In genomic region chr8:92761959-92762600, GRCm38 (mm10) we compare ENCODE assay signal across 9 mouse cellular contexts.
DNase-seq lines count a peak whose midpoint lies in the region; ATAC-seq and TF ChIP-seq lines count a peak whose summit lies in the region.
"Had no signal": no experiment of that assay in that cellular context is flagged by ENCODE, and none has a peak within 500 bp of the region (broad histone marks: within the 10 kb centered on the region; RNA-seq: fewer than 3 reads in every experiment).

No protein-coding gene starts in this region.

- no peaks in the 10 kb centered on the region for H3K9me3 ChIP-seq in liver, embryonic 11.5 days (ENCODE audit: control insufficient read depth, low read length)
- H3K9me3 ChIP-seq in forebrain, embryonic 13.5 days (replicated peaks) = no peaks in the 10 kb centered on the region
- H3K9me3 ChIP-seq in neural tube, embryonic 15.5 days (replicated peaks) = no peaks in the 10 kb centered on the region

- no peaks in the 10 kb centered on the region for H3K27me3 ChIP-seq in liver, embryonic 11.5 days (replicated peaks; ENCODE audit: control insufficient read depth, insufficient read depth, low read length)
- peaks cover 10% of the 10 kb centered on the region; the same call in 1 of the 2 replicates for H3K27me3 ChIP-seq in forebrain, embryonic 13.5 days
- H3K27me3 ChIP-seq in neural tube, embryonic 15.5 days (replicated peaks) = 0 out of 2 replicates have a peak, but pooled peaks cover 7% of the 10 kb centered on the region
- H3K27me3 ChIP-seq in thymus, adult 2 months (ENCODE audit: control insufficient read depth, insufficient read depth, low read length) = no peaks in the 10 kb centered on the region

- TF ChIP-seq CTCF in thymus, adult 2 months (IDR thresholded peaks at IDR 0.05; ENCODE audit: borderline replicate concordance, control insufficient read depth, extremely low read depth, insufficient read depth, low read length, poor library complexity) = no peak

- H3K4me3 ChIP-seq in liver, embryonic 11.5 days (ENCODE audit: low read depth, low read length) = no peak overlapping the region
- H3K4me3 ChIP-seq in forebrain, embryonic 13.5 days = no peak overlapping the region
- no peak overlapping the region for H3K4me3 ChIP-seq in neural tube, embryonic 15.5 days (replicated peaks)
- no peak overlapping the region for H3K4me3 ChIP-seq in thymus, adult 2 months (ENCODE audit: control insufficient read depth, insufficient read depth, low read length)

- TF ChIP-seq POLR2A in thymus, adult 2 months (IDR thresholded peaks at IDR 0.05; ENCODE audit: control insufficient read depth, extremely low read depth, insufficient read depth, low read length, poor library complexity) = no peak

- 15% methylated on average over 18 of the region's 18 CpGs for WGBS in liver, embryonic 11.5 days
- 16% methylated on average over 18 of the region's 18 CpGs for WGBS in forebrain, embryonic 13.5 days
- 10% methylated on average over 18 of the region's 18 CpGs for WGBS in neural tube, embryonic 15.5 days
- 21% methylated on average over 18 of the region's 18 CpGs for WGBS in thymus, adult 2 months

- no peak overlapping the region for H3K27ac ChIP-seq in liver, embryonic 11.5 days (ENCODE audit: low read depth, low read length)
- no peak overlapping the region for H3K27ac ChIP-seq in forebrain, embryonic 13.5 days
- no peak overlapping the region for H3K27ac ChIP-seq in neural tube, embryonic 15.5 days (replicated peaks)
- H3K27ac ChIP-seq in thymus, adult 2 months (ENCODE audit: control insufficient read depth, insufficient read depth, low read length) = no peak overlapping the region

- no peak overlapping the region for H3K9ac ChIP-seq in liver, embryonic 11.5 days (ENCODE audit: low read depth, low read length)
- H3K9ac ChIP-seq in forebrain, embryonic 13.5 days = no peak overlapping the region
- H3K9ac ChIP-seq in neural tube, embryonic 15.5 days (replicated peaks) = no peak overlapping the region

- peak overlapping the region; percentile 44 for H3K4me2 ChIP-seq in liver, embryonic 11.5 days
- H3K4me2 ChIP-seq in forebrain, embryonic 13.5 days = peak overlapping the region; percentile 26
- peak overlapping the region; percentile 13; the same call in 1 of the 2 replicates for H3K4me2 ChIP-seq in neural tube, embryonic 15.5 days

- no peaks in the 10 kb centered on the region for H3K4me1 ChIP-seq in liver, embryonic 11.5 days (replicated peaks; ENCODE audit: control insufficient read depth, insufficient read depth, low read length)
- peaks cover 8% of the 10 kb centered on the region for H3K4me1 ChIP-seq in forebrain, embryonic 13.5 days
- H3K4me1 ChIP-seq in neural tube, embryonic 15.5 days = peaks cover 4% of the 10 kb centered on the region; the same call in 1 of the 2 replicates
- H3K4me1 ChIP-seq in thymus, adult 2 months (replicated peaks; ENCODE audit: control insufficient read depth, insufficient read depth, low read length) = no peaks in the 10 kb centered on the region

- H3K36me3 ChIP-seq in liver, embryonic 11.5 days (ENCODE audit: control insufficient read depth, insufficient read depth, low read length) = no peaks in the 10 kb centered on the region
- H3K36me3 ChIP-seq in forebrain, embryonic 13.5 days (ENCODE audit: poor library complexity, severe bottlenecking) = no peaks in the 10 kb centered on the region
- no peaks in the 10 kb centered on the region for H3K36me3 ChIP-seq in neural tube, embryonic 15.5 days
- H3K36me3 ChIP-seq in thymus, adult 2 months (ENCODE audit: control insufficient read depth, insufficient read depth, low read length) = no peaks in the 10 kb centered on the region

- no peak for ATAC-seq in liver, embryonic 11.5 days (replicated peaks; ENCODE audit: low FRiP score)
- no peak for ATAC-seq in forebrain, embryonic 13.5 days
- ATAC-seq in neural tube, embryonic 15.5 days (ENCODE audit: low FRiP score) = no peak

- DNase-seq in liver, embryonic 11.5 days (ENCODE audit: low spot score) = no peak
- no peak for DNase-seq in liver
- DNase-seq in kidney, postnatal 10 days = peak; percentile 27
- no peak for DNase-seq in urinary bladder, adult 2 months (ENCODE audit: low spot score)
- DNase-seq in thymus, adult 2 months = no peak
- DNase-seq in gastrocnemius, postnatal 4 days (ENCODE audit: low spot score in 2 of 2) = no peak
- DNase-seq: lung, adult 2 months had no signal
